Mouse (Mus musculus) yolk sac, embryonic 10.5 days (tissue): ENCODE data around the gene Gab3.
"Not testable (repeated sequence)": the region's sequence is repeated elsewhere in the genome, so short reads cannot be mapped to it uniquely, and the experiment has no call there.

Source experiments
- DNase-seq: peaks from one replicate; pipeline ENCODE4 v3.0.0-alpha.2; 2017; ENCODE audit warnings: low spot score

The Gab3 gene

GRCm38 (mm10) chrX:75034054-75034453 lies 51.2 kb downstream of the Gab3 start:
- DNase-seq, result not testable (repeated sequence)

- DNase-seq, result no peak
Measured at GRCm38 (mm10) chrX:74983734-74984133, 101.5 kb downstream of the Gab3 start.

GRCm38 (mm10) chrX:74962899-74963298 lies 122.4 kb downstream of the Gab3 start:
- DNase-seq, result not testable (repeated sequence)

GRCm38 (mm10) chrX:74959161-74959560 lies 126.1 kb downstream of the Gab3 start:
- not testable (repeated sequence) for DNase-seq
